Mouse (Mus musculus) mature B cell (primary cell): ENCODE data around the gene Rfc2.

ENCODE experiments used
- in situ Hi-C: fragments of 300-500 bp; cut with MboI; formaldehyde crosslinking; loops from 2 replicates; pipeline ENCODE4 v1.14.3; 2019

The Rfc2 gene

GRCm38 (mm10) chr5:134581146-134581545 lies at the start of gene Rfc2:
Gene Rfc2 (plus strand): TSS chr5:134581366.
- in situ Hi-C loops, result no loop called here

- in situ Hi-C loops, result no loop called here
Measured at GRCm38 (mm10) chr5:134531585-134531984, 49.6 kb upstream of the Rfc2 start.

GRCm38 (mm10) chr5:134532417-134532816 lies 48.7 kb upstream of the Rfc2 start:
- in situ Hi-C loops, result no loop called here

- in situ Hi-C loops, result no loop called here
Measured at GRCm38 (mm10) chr5:134536036-134536435, 45.1 kb upstream of the Rfc2 start.

- in situ Hi-C loops, result no loop called here
Measured at GRCm38 (mm10) chr5:134539891-134540290, 41.3 kb upstream of the Rfc2 start.

- in situ Hi-C loops, result no loop called here
Measured at GRCm38 (mm10) chr5:134540881-134541280, 40.3 kb upstream of the Rfc2 start.

- in situ Hi-C loops, result no loop called here
Measured at GRCm38 (mm10) chr5:134541640-134542039, 39.5 kb upstream of the Rfc2 start.

- in situ Hi-C loops, result no loop called here
Measured at GRCm38 (mm10) chr5:134544516-134545241, 36.5 kb upstream of the Rfc2 start.

GRCm38 (mm10) chr5:134545242-134545629 lies 35.9 kb upstream of the Rfc2 start:
- in situ Hi-C loops, result no loop called here

- in situ Hi-C loops, result no loop called here
Measured at GRCm38 (mm10) chr5:134546790-134547189, 34.4 kb upstream of the Rfc2 start.

GRCm38 (mm10) chr5:134548306-134548705 lies 32.9 kb upstream of the Rfc2 start:
- in situ Hi-C loops, result no loop called here

GRCm38 (mm10) chr5:134549640-134550168 lies 31.5 kb upstream of the Rfc2 start:
- in situ Hi-C loops, result no loop called here

GRCm38 (mm10) chr5:134550836-134551232 lies 30.3 kb upstream of the Rfc2 start:
- in situ Hi-C loops, result no loop called here

- in situ Hi-C loops, result no loop called here
Measured at GRCm38 (mm10) chr5:134551233-134552109, 29.7 kb upstream of the Rfc2 start.

GRCm38 (mm10) chr5:134552110-134552972 lies 28.8 kb upstream of the Rfc2 start, which contains the start of gene Clip2:
Gene Clip2 (minus strand): TSS chr5:134552434.
- in situ Hi-C loops, result no loop called here

- in situ Hi-C loops, result no loop called here
Measured at GRCm38 (mm10) chr5:134553951-134554546, 27.1 kb upstream of the Rfc2 start.

GRCm38 (mm10) chr5:134555463-134556164 lies 25.6 kb upstream of the Rfc2 start:
- in situ Hi-C loops, result no loop called here

GRCm38 (mm10) chr5:134560071-134560449 lies 21.1 kb upstream of the Rfc2 start, which contains the start of gene Syna:
Gene Syna (minus strand): TSS chr5:134560171.
- in situ Hi-C loops, result no loop called here

GRCm38 (mm10) chr5:134560450-134561171 lies 20.6 kb upstream of the Rfc2 start:
- in situ Hi-C loops, result no loop called here

- in situ Hi-C loops, result no loop called here
Measured at GRCm38 (mm10) chr5:134564272-134564671, 16.9 kb upstream of the Rfc2 start.
